Mouse (Mus musculus) kidney, adult 2 months (tissue): ENCODE measurements around the gene Nacc1.

Experiments
- CTCF ChIP-seq: fragments of 200-500 bp; conservative IDR thresholded peaks from 2 replicates; pipeline ENCODE4 v1.5.1; 2011; ENCODE audit warnings: low read depth, mild to moderate bottlenecking, control low read depth, low read length, moderate library complexity, mixed read lengths; ENCODE audit not compliant: insufficient read depth, insufficient read length
- POLR2A ChIP-seq: fragments of 200-500 bp; IDR thresholded peaks from one replicate; pipeline ENCODE4 v1.6.1; 2011; ENCODE audit warnings: low read depth, low read length, control low read depth

- no peak for TF ChIP-seq POLR2A
- TF ChIP-seq CTCF, result no peak
These were observed 44.6 kb downstream of the Nacc1 start for GRCm38 (mm10) chr8:84643019-84643418.
